ENCODE assay signal across 9 mouse cellular contexts in genomic region chr11:57652206-57652922, GRCm38 (mm10). TPM values are rescaled to one million over a fixed set of nuclear protein-coding genes. Genes with fewer than 3 reads are reported as not detected.
A peak's percentile ranks its signal among the peaks of the same experiment; 100 is the strongest.
DNase-seq lines count a peak whose midpoint lies in the region; ATAC-seq and TF ChIP-seq lines count a peak whose summit lies in the region.
"Had no signal": no experiment of that assay in that cellular context is flagged by ENCODE, and none has a peak within 500 bp of the region (broad histone marks: within the 10 kb centered on the region; RNA-seq: fewer than 3 reads in every experiment).

No protein-coding gene starts in this region.

- H3K4me2 ChIP-seq in hindbrain, embryonic 16.5 days (ENCODE audit: low read length) = no peak overlapping the region
- H3K4me2 ChIP-seq in liver, embryonic 15.5 days = peak overlapping the region; percentile 77
- no peak overlapping the region for H3K4me2 ChIP-seq in neural tube, embryonic 15.5 days
- no peak overlapping the region for H3K4me2 ChIP-seq in intestine, postnatal 0 days (replicated peaks; ENCODE audit: low read depth)

- 60% methylated on average over 23 of the region's 23 CpGs for WGBS in hindbrain, embryonic 10.5 days
- 69% methylated on average over 23 of the region's 23 CpGs for WGBS in hindbrain, embryonic 16.5 days
- WGBS in liver, embryonic 15.5 days (ENCODE audit: insufficient replicate concordance) = 77% methylated on average over 23 of the region's 23 CpGs
- WGBS in neural tube, embryonic 15.5 days = 79% methylated on average over 23 of the region's 23 CpGs
- 92% methylated on average over 23 of the region's 23 CpGs for WGBS in intestine, postnatal 0 days

- ATAC-seq in hindbrain, embryonic 16.5 days = no peak
- no peak for ATAC-seq in liver, embryonic 15.5 days (ENCODE audit: insufficient read depth)
- no peak for ATAC-seq in neural tube, embryonic 15.5 days (ENCODE audit: low FRiP score)
- ATAC-seq in intestine, postnatal 0 days = no peak

- no peaks in the 10 kb centered on the region for H3K9me3 ChIP-seq in hindbrain, embryonic 10.5 days
- H3K9me3 ChIP-seq in hindbrain, embryonic 16.5 days (ENCODE audit: control insufficient read depth, low read length) = no peaks in the 10 kb centered on the region
- no peaks in the 10 kb centered on the region for H3K9me3 ChIP-seq in liver, embryonic 15.5 days (replicated peaks)
- H3K9me3 ChIP-seq in neural tube, embryonic 15.5 days (replicated peaks) = no peaks in the 10 kb centered on the region
- H3K9me3 ChIP-seq in intestine, postnatal 0 days (ENCODE audit: control insufficient read depth) = no peaks in the 10 kb centered on the region

- H3K4me3 ChIP-seq in hindbrain, embryonic 10.5 days = no peak overlapping the region
- H3K4me3 ChIP-seq in hindbrain, embryonic 16.5 days (ENCODE audit: low read length) = no peak overlapping the region
- peak overlapping the region; percentile 49 for H3K4me3 ChIP-seq in liver, embryonic 15.5 days (replicated peaks)
- H3K4me3 ChIP-seq in neural tube, embryonic 15.5 days (replicated peaks) = no peak overlapping the region
- H3K4me3 ChIP-seq in intestine, postnatal 0 days (ENCODE audit: low read depth, low read length) = no peak overlapping the region

- no peak for TF ChIP-seq CTCF in intestine, postnatal 0 days (IDR thresholded peaks at IDR 0.05; ENCODE audit: low read depth)

- peak overlapping the region; percentile 76 for H3K27ac ChIP-seq in hindbrain, embryonic 10.5 days
- no peak overlapping the region for H3K27ac ChIP-seq in hindbrain, embryonic 16.5 days (ENCODE audit: low read depth, low read length)
- H3K27ac ChIP-seq in liver, embryonic 15.5 days (replicated peaks) = peak overlapping the region; percentile 98
- H3K27ac ChIP-seq in neural tube, embryonic 15.5 days (replicated peaks) = no peak overlapping the region
- H3K27ac ChIP-seq in intestine, postnatal 0 days (ENCODE audit: low read depth, low read length) = no peak overlapping the region

- H3K36me3 ChIP-seq in hindbrain, embryonic 10.5 days = 0 out of 2 replicates have a peak, but pooled peaks cover 3% of the 10 kb centered on the region
- no peaks in the 10 kb centered on the region for H3K36me3 ChIP-seq in hindbrain, embryonic 16.5 days (ENCODE audit: control insufficient read depth, insufficient read depth, low read length)
- peaks cover 26% of the 10 kb centered on the region for H3K36me3 ChIP-seq in liver, embryonic 15.5 days (replicated peaks)
- H3K36me3 ChIP-seq in neural tube, embryonic 15.5 days = no peaks in the 10 kb centered on the region
- H3K36me3 ChIP-seq in intestine, postnatal 0 days (ENCODE audit: control insufficient read depth, insufficient read depth) = no peaks in the 10 kb centered on the region

- peaks cover 97% of the 10 kb centered on the region for H3K4me1 ChIP-seq in hindbrain, embryonic 10.5 days (replicated peaks)
- peaks cover 18% of the 10 kb centered on the region for H3K4me1 ChIP-seq in hindbrain, embryonic 16.5 days (ENCODE audit: control insufficient read depth, insufficient read depth, low read depth, low read length)
- H3K4me1 ChIP-seq in liver, embryonic 15.5 days (replicated peaks) = peaks cover 100% of the 10 kb centered on the region
- H3K4me1 ChIP-seq in neural tube, embryonic 15.5 days = peaks cover 49% of the 10 kb centered on the region
- H3K4me1 ChIP-seq in intestine, postnatal 0 days (replicated peaks; ENCODE audit: control insufficient read depth, insufficient read depth, low read length) = 0 out of 2 replicates have a peak, but pooled peaks cover 6% of the 10 kb centered on the region

- DNase-seq in adrenal gland, postnatal 14 days = peak; percentile 1
- DNase-seq in adrenal gland, adult (ENCODE audit: inconsistent age in 2 of 2, low spot score in 1 of 2) = no peak
- no peak for DNase-seq in hindbrain, embryonic 10.5 days (ENCODE audit: low spot score)
- DNase-seq in CD4-positive, CD25-positive, alpha-beta regulatory T cell, adult 2 months (ENCODE audit: low read depth, low spot score) = peak; percentile 41
- DNase-seq: cerebellum, adult 11-12 months had no signal

- peaks cover 60% of the 10 kb centered on the region for H3K27me3 ChIP-seq in hindbrain, embryonic 10.5 days (ENCODE audit: insufficient read depth, poor library complexity, severe bottlenecking)
- no peaks in the 10 kb centered on the region for H3K27me3 ChIP-seq in hindbrain, embryonic 16.5 days (replicated peaks; ENCODE audit: control insufficient read depth, insufficient read depth, low read length)
- H3K27me3 ChIP-seq in liver, embryonic 15.5 days = no peaks in the 10 kb centered on the region
- H3K27me3 ChIP-seq in neural tube, embryonic 15.5 days (replicated peaks) = no peaks in the 10 kb centered on the region; the same call in 1 of the 2 replicates
- no peaks in the 10 kb centered on the region for H3K27me3 ChIP-seq in intestine, postnatal 0 days (replicated peaks; ENCODE audit: control insufficient read depth, insufficient read depth, low read length)

- H3K9ac ChIP-seq in hindbrain, embryonic 16.5 days (ENCODE audit: low read depth, low read length) = no peak overlapping the region
- peak overlapping the region; percentile 67 for H3K9ac ChIP-seq in liver, embryonic 15.5 days
- no peak overlapping the region for H3K9ac ChIP-seq in neural tube, embryonic 15.5 days (replicated peaks)
- no peak overlapping the region for H3K9ac ChIP-seq in intestine, postnatal 0 days (ENCODE audit: low read depth, low read length)

RNA-seq across cellular contexts. Expression of gene Galnt10, which starts 7.1 kb away (rescaled TPM):
- total RNA-seq in adrenal gland, postnatal 14 days (2021) = 39.8 and 46.4 TPM in 2 replicates
- polyA plus RNA-seq in hindbrain, embryonic 10.5 days (2016; fragmentation: Nextera tagmentation; extraction: Ambion mirVana) = 21.2 and 22.7 TPM in 2 replicates
- 12.3 and 13.1 TPM in 2 replicates for polyA plus RNA-seq in hindbrain, embryonic 16.5 days (2015; fragmentation: Nextera tagmentation; extraction: Ambion mirVana)
- polyA plus RNA-seq in liver, embryonic 15.5 days (2015; fragmentation: Nextera tagmentation; extraction: Ambion mirVana) = 27.1 and 30.9 TPM in 2 replicates
- polyA plus RNA-seq in neural tube, embryonic 15.5 days (2015; fragmentation: Nextera tagmentation; extraction: Ambion mirVana) = 11.7 and 12.7 TPM in 2 replicates
- polyA plus RNA-seq in intestine, postnatal 0 days (2015; fragmentation: Nextera tagmentation; extraction: Ambion mirVana) = 19.8 and 22.5 TPM in 2 replicates

Comparison
In these comparisons a context has a peak if more than half of its experiments do, and no peak if none do; other contexts are left out.
1. DNase-seq: peak in adrenal gland, postnatal 14 days (single experiment) and CD4-positive, CD25-positive, alpha-beta regulatory T cell, adult 2 months (single experiment); none in adrenal gland, adult (0 of 2) and hindbrain, embryonic 10.5 days (single experiment).
2. H3K27ac ChIP-seq: peak in hindbrain, embryonic 10.5 days (single experiment) and liver, embryonic 15.5 days (single experiment); none in hindbrain, embryonic 16.5 days (single experiment), neural tube, embryonic 15.5 days (single experiment) and intestine, postnatal 0 days (single experiment).